Mouse (Mus musculus): ENCODE data around the gene Rnd2. TPM values are rescaled to one million over a fixed set of nuclear protein-coding genes. Genes with fewer than 3 reads are reported as not detected.

Rnd2 gene
- under 1 TPM in 1 of 2 experiments, not detected in 1; 0.52 TPM for total RNA-seq (2023)

GRCm38 (mm10) chr11:101464211-101465100 lies at the start of gene Rnd2:
Gene Rnd2 (plus strand): TSS chr11:101464999.

GRCm38 (mm10) chr11:101417101-101417855 lies 47.5 kb upstream of the Rnd2 start, which contains the start of gene Aarsd1:
Gene Aarsd1 (minus strand): TSS chr11:101417615.

GRCm38 (mm10) chr11:101424105-101424851 lies 40.5 kb upstream of the Rnd2 start, which contains the start of gene Gm27029:
Gene Gm27029 (minus strand): TSS chr11:101424796.

GRCm38 (mm10) chr11:101424925-101425813 lies 39.6 kb upstream of the Rnd2 start, which contains the start of the genes Rundc1 and Ptges3l:
Gene Rundc1 (plus strand): TSS chr11:101425085.
Gene Ptges3l (minus strand): TSS chr11:101425333.

GRCm38 (mm10) chr11:101442127-101442693 lies 22.6 kb upstream of the Rnd2 start, which contains the start of gene Rpl27:
Gene Rpl27 (plus strand): TSS chr11:101442298.

GRCm38 (mm10) chr11:101448274-101448746 lies 16.5 kb upstream of the Rnd2 start, which contains the start of gene Ifi35:
Gene Ifi35 (plus strand): TSS chr11:101448407.

GRCm38 (mm10) chr11:101465869-101466551 lies 1.2 kb downstream of the Rnd2 start, which contains the start of gene Vat1:
Gene Vat1 (minus strand): TSS chr11:101466230.

Other genes starting within 250 kb of the Rnd2 start
- gene Ezh1, start 238.5 kb upstream of the Rnd2 start, total RNA-seq (2023), result 10 to 100 TPM; 89.5 to 93.8 TPM
- gene Ramp2, start 219.0 kb upstream of the Rnd2 start, total RNA-seq (2023), result not detected
- gene Vps25, start 211.3 kb upstream of the Rnd2 start, total RNA-seq (2023), result 10 to 100 TPM; 69.8 to 82.7 TPM
- under 1 TPM; 0.20 to 0.77 TPM for gene Wnk4, start 204.4 kb upstream of the Rnd2 start, total RNA-seq (2023)
- under 1 TPM in 1 of 2 experiments, not detected in 1; 0.29 TPM for gene Cntd1, start 186.0 kb upstream of the Rnd2 start, total RNA-seq (2023)
- 10 to 100 TPM; 30.6 to 33.6 TPM for gene Coa3, start 185.9 kb upstream of the Rnd2 start, total RNA-seq (2023)
- 100 to 1,000 TPM; 185 to 187 TPM for gene Becn1, start 162.7 kb upstream of the Rnd2 start, total RNA-seq (2023)
- gene Psme3, start 148.8 kb upstream of the Rnd2 start, total RNA-seq (2023), result 100 to 1,000 TPM; 143 to 148 TPM
- gene Aoc2, start 139.9 kb upstream of the Rnd2 start, total RNA-seq (2023), result 10 to 100 TPM; 13.2 to 14.9 TPM
- under 1 TPM in 1 of 2 experiments, not detected in 1; 0.50 TPM for gene Aoc3, start 134.4 kb upstream of the Rnd2 start, total RNA-seq (2023)
- not detected for gene G6pc, start 97.4 kb upstream of the Rnd2 start, total RNA-seq (2023)
- gene Aarsd1, start 47.4 kb upstream of the Rnd2 start, total RNA-seq (2023), result 10 to 100 TPM; 30.7 to 36.3 TPM
- gene Gm27029, start 40.2 kb upstream of the Rnd2 start, total RNA-seq (2023), result 1 to 10 TPM in 1 of 2 experiments, not detected in 1; 2.8 TPM
- gene Rundc1, start 39.9 kb upstream of the Rnd2 start, total RNA-seq (2023), result 10 to 100 TPM; 22.5 to 22.6 TPM
- 1 to 10 TPM; 1.9 to 2.6 TPM for gene Ptges3l, start 39.7 kb upstream of the Rnd2 start, total RNA-seq (2023)
- 100 to 1,000 TPM; 111 to 123 TPM for gene Rpl27, start 22.7 kb upstream of the Rnd2 start, total RNA-seq (2023)
- gene Ifi35, start 16.6 kb upstream of the Rnd2 start, total RNA-seq (2023), result 10 to 100 TPM; 72.3 to 76.1 TPM
- gene Vat1, start 1.2 kb downstream of the Rnd2 start, total RNA-seq (2023), result 10 to 100 TPM; 18.7 to 19.2 TPM
- gene Brca1, start 87.0 kb downstream of the Rnd2 start, total RNA-seq (2023), result 1 to 10 TPM; 8.8 to 9.8 TPM
- gene Nbr1, start 87.2 kb downstream of the Rnd2 start, total RNA-seq (2023), result 100 to 1,000 TPM; 128 to 161 TPM
- 10 to 100 TPM in 1 of 2 experiments, 1 to 10 TPM in 1; 9.5 to 13.6 TPM for gene Tmem106a, start 117.2 kb downstream of the Rnd2 start, total RNA-seq (2023)
- not detected for gene Gm11634, start 134.3 kb downstream of the Rnd2 start, total RNA-seq (2023)
- 10 to 100 TPM; 57.8 to 65.9 TPM for gene Rdm1, start 162.2 kb downstream of the Rnd2 start, total RNA-seq (2023)
- gene Arl4d, start 200.5 kb downstream of the Rnd2 start, total RNA-seq (2023), result 1 to 10 TPM; 2.2 to 4.6 TPM

Measured in B cell, adult 67 days (primary cell).